Mouse (Mus musculus) CH12.LX (cell line): ENCODE results near the gene Ppt2. TPM values are rescaled to one million over a fixed set of nuclear protein-coding genes. Genes with fewer than 3 reads are reported as not detected.

Experiments used
- DNase-seq: peaks from one replicate; pipeline ENCODE4 v3.0.0-alpha.2; 2013; ENCODE audit errors: extremely low read depth
- H3K27ac ChIP-seq: 2 replicates; pipeline ENCODE4 v1.5.1; 2012; ENCODE audit warnings: low read depth, mild to moderate bottlenecking, control low read depth, moderate library complexity; ENCODE audit not compliant: insufficient read depth
- H3K27me3 ChIP-seq: replicated peaks from 2 replicates; pipeline ENCODE3; 2012; ENCODE audit warnings: inconsistent platforms
- H3K36me3 ChIP-seq, 2 experiments: replicated peaks in 1 of 2; 2 replicates each; pipeline versions ENCODE3 to v1.6.1; 2012; ENCODE audit warnings: inconsistent platforms in 1 of 2, low read length in 1 of 2, mild to moderate bottlenecking in 1 of 2, mixed read lengths in 1 of 2, moderate library complexity in 1 of 2; ENCODE audit not compliant: control insufficient read depth in 1 of 2, insufficient read depth in 1 of 2
- H3K4me1 ChIP-seq, 2 experiments: 2 replicates each; pipeline ENCODE4 v1.6.1; 2012; ENCODE audit warnings: inconsistent platforms in 1 of 2, moderate library complexity in 1 of 2; ENCODE audit not compliant: insufficient read depth in 2 of 2, control insufficient read depth in 1 of 2
- H3K4me2 ChIP-seq: 2 replicates; pipeline ENCODE4 v1.6.1; 2012; ENCODE audit warnings: low read depth, mild to moderate bottlenecking, control low read depth; ENCODE audit not compliant: poor library complexity, insufficient read depth, severe bottlenecking
- H3K4me3 ChIP-seq, 3 experiments: fragments of 150-350 bp in 1 of 3; sonication (generic) in 1 of 3; replicated peaks in 1 of 3; 2 replicates each; pipeline versions ENCODE3 to v1.5.1; 2011 to 2012; ENCODE audit warnings: low read depth in 2 of 3, low read length in 2 of 3, mild to moderate bottlenecking in 2 of 3, moderate library complexity in 2 of 3, control low read depth in 1 of 3, improper control_type of control experiment in 1 of 3, inconsistent platforms in 1 of 3, mixed read lengths in 1 of 3; ENCODE audit not compliant: poor library complexity in 1 of 3
- H3K79me2 ChIP-seq: replicated peaks from 2 replicates; pipeline ENCODE4 v1.6.1; 2012; ENCODE audit warnings: mild to moderate bottlenecking, moderate library complexity; ENCODE audit not compliant: control insufficient read depth, poor library complexity, insufficient read depth, severe bottlenecking; ENCODE audit errors: extremely low read depth
- H3K9ac ChIP-seq: 2 replicates; pipeline ENCODE4 v1.6.1; 2012; ENCODE audit warnings: low read depth, mild to moderate bottlenecking, control low read depth, moderate library complexity; ENCODE audit not compliant: insufficient read depth
- H3K9me3 ChIP-seq: replicated peaks from 2 replicates; pipeline ENCODE3; 2012; ENCODE audit warnings: low read length, inconsistent platforms, mixed read lengths
- BHLHE40 ChIP-seq: IDR thresholded peaks from 2 replicates; pipeline ENCODE4 v1.6.1; 2011; ENCODE audit warnings: mild to moderate bottlenecking, low read depth, low read length, improper control_type of control experiment
- CHD2 ChIP-seq: IDR thresholded peaks from 2 replicates; pipeline ENCODE4 v1.6.1; 2011; ENCODE audit warnings: low read length, improper control_type of control experiment
- E2F4 ChIP-seq: IDR thresholded peaks from 2 replicates; pipeline ENCODE4 v1.6.1; 2011; ENCODE audit warnings: low read depth, low read length, improper control_type of control experiment; ENCODE audit not compliant: insufficient replicate concordance
- EP300 ChIP-seq: IDR thresholded peaks from 2 replicates; pipeline ENCODE4 v1.6.1; 2011; ENCODE audit warnings: low read length, improper control_type of control experiment
- ETS1 ChIP-seq: conservative IDR thresholded peaks from 2 replicates; pipeline ENCODE4 v1.6.1; 2012; ENCODE audit warnings: low read depth, mild to moderate bottlenecking, inconsistent platforms, low read length, improper control_type of control experiment, moderate library complexity
- GABPA ChIP-seq: IDR thresholded peaks from 2 replicates; pipeline ENCODE4 v1.6.1; 2012; ENCODE audit warnings: low read depth, low read length, improper control_type of control experiment, inconsistent platforms; ENCODE audit not compliant: insufficient replicate concordance
- HCFC1 ChIP-seq: IDR thresholded peaks from 2 replicates; pipeline ENCODE4 v1.6.1; 2012; ENCODE audit warnings: low read depth, mild to moderate bottlenecking, inconsistent platforms, low read length, improper control_type of control experiment
- IRF4 ChIP-seq: IDR thresholded peaks from 2 replicates; pipeline ENCODE4 v1.6.1; 2014; ENCODE audit warnings: low read depth, mild to moderate bottlenecking, inconsistent platforms, low read length, improper control_type of control experiment
- JUND ChIP-seq: conservative IDR thresholded peaks from 2 replicates; pipeline ENCODE4 v1.6.1; 2011; ENCODE audit warnings: low read depth, low read length, improper control_type of control experiment
- MAFK ChIP-seq: IDR thresholded peaks from 2 replicates; pipeline ENCODE4 v1.6.1; 2011; ENCODE audit warnings: low read length, improper control_type of control experiment; ENCODE audit not compliant: insufficient replicate concordance
- MAZ ChIP-seq: IDR thresholded peaks from 2 replicates; pipeline ENCODE4 v1.6.1; 2012; ENCODE audit warnings: low read depth, mild to moderate bottlenecking, inconsistent platforms, low read length, improper control_type of control experiment, moderate library complexity
- MEF2A ChIP-seq: IDR thresholded peaks from 2 replicates; pipeline ENCODE4 v1.6.1; 2014; ENCODE audit warnings: low read depth, mild to moderate bottlenecking, inconsistent platforms, low read length, improper control_type of control experiment, borderline replicate concordance
- NELFE ChIP-seq: IDR thresholded peaks from 2 replicates; pipeline ENCODE4 v1.6.1; 2011; ENCODE audit warnings: low read depth, low read length, improper control_type of control experiment
- POLR2A ChIP-seq: IDR thresholded peaks from 2 replicates; pipeline ENCODE4 v1.6.1; 2011; ENCODE audit warnings: low read depth, mild to moderate bottlenecking, improper control_type of control experiment, low read length
- SMC3 ChIP-seq: IDR thresholded peaks from 2 replicates; pipeline ENCODE4 v1.6.1; 2011; ENCODE audit warnings: low read depth, low read length, improper control_type of control experiment
- TBP ChIP-seq: conservative IDR thresholded peaks from 2 replicates; pipeline ENCODE4 v1.6.1; 2011; ENCODE audit warnings: low read depth, low read length, improper control_type of control experiment
- UBTF ChIP-seq: IDR thresholded peaks from 2 replicates; pipeline ENCODE4 v1.6.1; 2012; ENCODE audit warnings: low read depth, mild to moderate bottlenecking, inconsistent platforms, low read length, improper control_type of control experiment, moderate library complexity
- USF2 ChIP-seq: conservative IDR thresholded peaks from 2 replicates; pipeline ENCODE4 v1.6.1; 2011; ENCODE audit warnings: low read depth, low read length, improper control_type of control experiment
- ZC3H11A ChIP-seq: IDR thresholded peaks from 2 replicates; pipeline ENCODE4 v1.6.1; 2012; ENCODE audit warnings: low read depth, mild to moderate bottlenecking, inconsistent platforms, low read length, improper control_type of control experiment
- ZMIZ1 ChIP-seq: IDR thresholded peaks from 2 replicates; pipeline ENCODE4 v1.6.1; 2012; ENCODE audit warnings: low read depth, mild to moderate bottlenecking, inconsistent platforms, low read length, improper control_type of control experiment
- dilution Hi-C: fragments of 300-500 bp; cut with MboI; formaldehyde crosslinking; loops from 2 replicates; pipeline ENCODE4 v1.14.3; 2020; ENCODE audit warnings: low sequenced_read_pairs; ENCODE audit not compliant: extremely low pct_unique_long_range_greater_than_20kb, extremely low pct_ligation_motif_present
- in situ Hi-C: fragments of 300-500 bp; cut with MboI; formaldehyde crosslinking; loops from 3 replicates; pipeline ENCODE4 v1.14.3; 2019; ENCODE audit warnings: low sequenced_read_pairs, low pct_ligation_motif_present, low pct_unique_long_range_greater_than_20kb, mixed read lengths
- polyA plus RNA-seq: library from polyadenylated mRNA; unstranded; fragments of >175 nt; gene quantifications from 2 replicates; pipeline ENCODE4 v1.2.1, GENCODE M21; 2012; ENCODE audit warnings: low read depth; ENCODE audit not compliant: insufficient read length
- total RNA-seq, 2 experiments: library from RNA; depleted of rRNA; stranded (reverse); fragments of 300-350 nt in 1 of 2; fragments of >200 nt in 1 of 2; gene quantifications; 2 replicates each; pipeline ENCODE4 v1.2.3; 2012 to 2014

Ppt2 gene
- total and polyA plus RNA-seq, 3 experiments: 0.84 to 1.9 TPM; not detected in 1

GRCm38 (mm10) chr17:34586796-34587422 lies 41.4 kb downstream of the Ppt2 start (continued):
- TF ChIP-seq HCFC1 (no peak), ETS1 (no peak), JUND (no peak)

GRCm38 (mm10) chr17:34585877-34586771 lies 42.2 kb downstream of the Ppt2 start:
- TF ChIP-seq POLR2A (no peak), CHD2 (no peak)
- TF ChIP-seq, all 38 proteins: peak for 0
- Histone ChIP-seq H3K4me1 (peaks cover 3 to 25% of the 10 kb centered on the region in 2 experiments; a peak in 2 of 4 replicates), H3K36me3 (no peaks in the 10 kb centered on the region), H3K4me2 (peak overlapping the region; percentile 77; the same call in 1 of the 2 replicates), H3K27me3 (peaks cover 4% of the 10 kb centered on the region), H3K79me2 (no peaks in the 10 kb centered on the region; the same call in 1 of the 2 replicates), H3K9me3 (no peaks in the 10 kb centered on the region), H3K4me3 (peak overlapping the region in 1 of 3 experiments; percentile 82), H3K9ac (no peak overlapping the region), H3K27ac (no peak overlapping the region)
- no peak for DNase-seq
- dilution Hi-C loops: no loop called here
- in situ Hi-C loops: no loop called here

- Histone ChIP-seq H3K4me1 (peaks cover 0 to 15% of the 10 kb centered on the region in 2 experiments; a peak in 2 of 4 replicates), H3K36me3 (no peaks in the 10 kb centered on the region), H3K9ac (no peak overlapping the region), H3K9me3 (no peaks in the 10 kb centered on the region), H3K4me3 (no peak overlapping the region), H3K27ac (no peak overlapping the region), H3K27me3 (peaks cover 6% of the 10 kb centered on the region), H3K79me2 (no peaks in the 10 kb centered on the region; the same call in 1 of the 2 replicates), H3K4me2 (no peak overlapping the region)
- dilution Hi-C loops: no loop called here
- DNase-seq: no peak
- TF ChIP-seq HCFC1: no peak
- no peak for TF ChIP-seq USF2
- no peak for TF ChIP-seq CHD2
- no peak for TF ChIP-seq E2F4
- TF ChIP-seq IRF4: no peak
- no peak for TF ChIP-seq EP300
- TF ChIP-seq UBTF: no peak
- TF ChIP-seq ZC3H11A: no peak
- no peak for TF ChIP-seq BHLHE40
- no peak for TF ChIP-seq TBP
- TF ChIP-seq MEF2A: no peak
- TF ChIP-seq SMC3: no peak
- TF ChIP-seq MAFK: no peak
- no peak for TF ChIP-seq MAZ
- no peak for TF ChIP-seq NELFE
- no peak for TF ChIP-seq ZMIZ1
- TF ChIP-seq GABPA: no peak
- no peak for TF ChIP-seq ETS1
- in situ Hi-C loops: no loop called here
Measured at GRCm38 (mm10) chr17:34585121-34585520, 43.2 kb downstream of the Ppt2 start.
